Mouse (Mus musculus): Measurements from ENCODE around the gene Klrb1b. TPM values are rescaled to one million over a fixed set of nuclear protein-coding genes. Genes with fewer than 3 reads are reported as not detected.

Klrb1b gene
- polyA plus RNA-seq, 1 experiment from 2014 or later, result not detected

Other genes starting within 250 kb of the Klrb1b start
- 2.8 and 3.3 TPM in 2 replicates for gene A2ml1, start 244.7 kb downstream of the Klrb1b start, polyA plus RNA-seq (2014; fragmentation: Nextera tagmentation; extraction: Ambion mirVana)
- gene Klrb1a, start 202.8 kb downstream of the Klrb1b start, polyA plus RNA-seq (2014; fragmentation: Nextera tagmentation; extraction: Ambion mirVana), result not detected in 2 replicates
- gene Clec2h, start 163.9 kb downstream of the Klrb1b start, polyA plus RNA-seq (2014; fragmentation: Nextera tagmentation; extraction: Ambion mirVana), result not detected in 2 replicates
- not detected in 2 replicates for gene Klrb1, start 103.3 kb downstream of the Klrb1b start, polyA plus RNA-seq (2014; fragmentation: Nextera tagmentation; extraction: Ambion mirVana)
- not detected in 2 replicates for gene Klrb1c, start 37.1 kb downstream of the Klrb1b start, polyA plus RNA-seq (2014; fragmentation: Nextera tagmentation; extraction: Ambion mirVana)
- gene Gm44511, start within 50 bp of the Klrb1b start, polyA plus RNA-seq (2014; fragmentation: Nextera tagmentation; extraction: Ambion mirVana), result not detected in 2 replicates
- gene Clec2i, start 61.3 kb upstream of the Klrb1b start, polyA plus RNA-seq (2014; fragmentation: Nextera tagmentation; extraction: Ambion mirVana), result not detected in 2 replicates
- gene BC035044, start 64.8 kb upstream of the Klrb1b start, polyA plus RNA-seq (2014; fragmentation: Nextera tagmentation; extraction: Ambion mirVana), result 0.52 and 0.65 TPM in 2 replicates
- gene Clec2g, start 108.0 kb upstream of the Klrb1b start, polyA plus RNA-seq (2014; fragmentation: Nextera tagmentation; extraction: Ambion mirVana), result not detected in 2 replicates
- 0.15 and 0.26 TPM in 2 replicates for gene Klrb1f, start 219.6 kb upstream of the Klrb1b start, polyA plus RNA-seq (2014; fragmentation: Nextera tagmentation; extraction: Ambion mirVana)